Mouse (Mus musculus): ENCODE results near the gene Gnai3.

- TF ChIP-seq POLR2A (IDR thresholded peaks at IDR 0.05; ENCODE audit: low read depth, low read length) (no peak), ZKSCAN1 (IDR thresholded peaks at IDR 0.05; ENCODE audit: borderline replicate concordance, low read depth, low read length) (no peak), EP300 (IDR thresholded peaks at IDR 0.05; ENCODE audit: low read length) (no peak), ZMIZ1 (IDR thresholded peaks at IDR 0.05; ENCODE audit: low read depth, low read length) (no peak), CTCF (conservative IDR thresholded peaks at IDR 0.05 in 1 of 2, IDR thresholded peaks at IDR 0.05 in 1 of 2; ENCODE audit: low read depth in 2 of 2, low read length in 2 of 2) (no peak), SIN3A (IDR thresholded peaks at IDR 0.05; ENCODE audit: low read length) (no peak), ZC3H11A (IDR thresholded peaks at IDR 0.05; ENCODE audit: low read depth, low read length) (no peak), TCF12 (IDR thresholded peaks at IDR 0.05; ENCODE audit: low read depth, low read length) (no peak), BHLHE40 (IDR thresholded peaks at IDR 0.05; ENCODE audit: low read depth, low read length) (no peak), POLR2AphosphoS2 (IDR thresholded peaks at IDR 0.05; ENCODE audit: low read depth, low read length) (no peak), GABPA (IDR thresholded peaks at IDR 0.05; ENCODE audit: insufficient replicate concordance, low read depth, low read length) (no peak), CHD2 (IDR thresholded peaks at IDR 0.05; ENCODE audit: low read length) (no peak), MAX (IDR thresholded peaks at IDR 0.05; ENCODE audit: low read length) (no peak), PAX5 (IDR thresholded peaks at IDR 0.05; ENCODE audit: low read length) (no peak)
These were observed 51.8 kb downstream of the Gnai3 start for GRCm38 (mm10) chr3:108094146-108094545.
